Mouse (Mus musculus) heart, embryonic 13.5 days (tissue): ENCODE data around the gene Igsf3. TPM values are rescaled to one million over a fixed set of nuclear protein-coding genes. Genes with fewer than 3 reads are reported as not detected.

ENCODE experiments used
- ATAC-seq: fragments of 200-750 bp; cut with Nextera tagmentation; 2 replicates; pipeline ENCODE4 v1.8.0; 2017; ENCODE audit warnings: moderate TSS enrichment; ENCODE audit not compliant: insufficient number of reproducible peaks, low FRiP score, low TSS enrichment; ENCODE audit errors: extremely low read depth
- H3K27ac ChIP-seq: fragments of 300-500 bp; sonication (generic); replicated peaks from 2 replicates; pipeline ENCODE4 v1.5.1; 2015; ENCODE audit warnings: moderate library complexity, mild to moderate bottlenecking, inconsistent platforms
- H3K27me3 ChIP-seq: fragments of 300-500 bp; sonication (generic); replicated peaks from 2 replicates; pipeline ENCODE4 v1.6.1; 2015; ENCODE audit warnings: mild to moderate bottlenecking, inconsistent platforms
- H3K36me3 ChIP-seq: fragments of 300-500 bp; sonication (generic); 2 replicates; pipeline ENCODE4 v1.6.1; 2015; ENCODE audit warnings: mild to moderate bottlenecking, inconsistent platforms
- H3K4me1 ChIP-seq: fragments of 300-500 bp; sonication (generic); 2 replicates; pipeline ENCODE4 v1.6.1; 2015; ENCODE audit warnings: inconsistent platforms
- H3K4me2 ChIP-seq: fragments of 300-500 bp; sonication (generic); 2 replicates; pipeline ENCODE4 v1.6.1; 2015; ENCODE audit warnings: inconsistent platforms, mild to moderate bottlenecking, moderate library complexity
- H3K4me3 ChIP-seq: fragments of 300-500 bp; sonication (generic); 2 replicates; pipeline ENCODE4 v1.5.1; 2015; ENCODE audit warnings: moderate library complexity, mild to moderate bottlenecking, inconsistent platforms
- H3K9ac ChIP-seq: fragments of 300-500 bp; sonication (generic); 2 replicates; pipeline ENCODE4 v1.6.1; 2015; ENCODE audit warnings: inconsistent platforms, mild to moderate bottlenecking, moderate library complexity
- H3K9me3 ChIP-seq: fragments of 300-500 bp; sonication (generic); 2 replicates; pipeline ENCODE4 v1.6.1; 2016; ENCODE audit warnings: inconsistent platforms
- WGBS: fragments of 180-500 bp; shearing (Covaris S2); methylation state at CpG from one replicate; pipeline ENCODE4 v1.1.7; 2015; ENCODE audit warnings: mixed read lengths; 5-methylcytosine and 5-hydroxymethylcytosine counted together
- polyA plus RNA-seq: library from polyadenylated mRNA; unstranded; fragments of >200 nt; fragmentation: Nextera tagmentation; extraction: Ambion mirVana; gene quantifications from 2 replicates; pipeline ENCODE4 v1.2.1, GENCODE M21; 2015

Igsf3 gene
- 40.1 and 41.9 TPM in 2 replicates for polyA plus RNA-seq

- H3K9ac ChIP-seq = peak within 1 kb of the TSS; percentile 96
- H3K4me1 ChIP-seq = peaks cover 39% of the 10 kb centered on the region
- no peaks in the 10 kb centered on the region; the same call in 1 of the 2 replicates for H3K27me3 ChIP-seq
- ATAC-seq = peak; percentile 84
- no peaks in the 10 kb centered on the region for H3K36me3 ChIP-seq
- peak within 1 kb of the TSS; percentile 93 for H3K4me3 ChIP-seq
- 4% methylated on average over 47 of the region's 56 CpGs for WGBS
- H3K9me3 ChIP-seq = no peaks in the 10 kb centered on the region
- peak within 1 kb of the TSS; percentile 87 for H3K27ac ChIP-seq
- peak within 1 kb of the TSS; percentile 96 for H3K4me2 ChIP-seq
Measured at GRCm38 (mm10) chr3:101376538-101377247, at the start of gene Igsf3. Gene Igsf3 (plus strand): TSS chr3:101377083.

- H3K27ac ChIP-seq = no peak overlapping the region
- ATAC-seq = no peak
- 63% methylated on average over 2 of the region's 2 CpGs for WGBS
Measured at GRCm38 (mm10) chr3:101327248-101327647, 49.6 kb upstream of the Igsf3 start.

GRCm38 (mm10) chr3:101328617-101329016 lies 48.3 kb upstream of the Igsf3 start:
- Histone ChIP-seq H3K9me3 (0 out of 2 replicates have a peak, but pooled peaks cover 4% of the 10 kb centered on the region), H3K27me3 (no peaks in the 10 kb centered on the region), H3K4me3 (no peak overlapping the region), H3K27ac (no peak overlapping the region), H3K4me2 (no peak overlapping the region), H3K4me1 (0 out of 2 replicates have a peak, but pooled peaks cover 8% of the 10 kb centered on the region), H3K9ac (no peak overlapping the region), H3K36me3 (no peaks in the 10 kb centered on the region)
- WGBS = 79% methylated on average over 7 of the region's 7 CpGs
- no peak for ATAC-seq

More at GRCm38 (mm10) chr3:101327248-101327647, 49.6 kb upstream of the Igsf3 start:
- Histone ChIP-seq H3K4me3 (no peak overlapping the region), H3K4me1 (0 out of 2 replicates have a peak, but pooled peaks cover 11% of the 10 kb centered on the region), H3K4me2 (no peak overlapping the region), H3K9me3 (0 out of 2 replicates have a peak, but pooled peaks cover 4% of the 10 kb centered on the region), H3K9ac (no peak overlapping the region), H3K36me3 (no peaks in the 10 kb centered on the region), H3K27me3 (no peaks in the 10 kb centered on the region)

GRCm38 (mm10) chr3:101343199-101343924 lies 33.5 kb upstream of the Igsf3 start:
- WGBS = 92% methylated on average over 9 of the region's 9 CpGs
- no peak for ATAC-seq
- Histone ChIP-seq H3K36me3 (no peaks in the 10 kb centered on the region), H3K4me2 (no peak overlapping the region), H3K9ac (no peak overlapping the region), H3K27me3 (no peaks in the 10 kb centered on the region), H3K27ac (no peak overlapping the region), H3K4me1 (peaks cover 5% of the 10 kb centered on the region), H3K9me3 (peaks cover 5% of the 10 kb centered on the region), H3K4me3 (no peak overlapping the region)

DNA sequence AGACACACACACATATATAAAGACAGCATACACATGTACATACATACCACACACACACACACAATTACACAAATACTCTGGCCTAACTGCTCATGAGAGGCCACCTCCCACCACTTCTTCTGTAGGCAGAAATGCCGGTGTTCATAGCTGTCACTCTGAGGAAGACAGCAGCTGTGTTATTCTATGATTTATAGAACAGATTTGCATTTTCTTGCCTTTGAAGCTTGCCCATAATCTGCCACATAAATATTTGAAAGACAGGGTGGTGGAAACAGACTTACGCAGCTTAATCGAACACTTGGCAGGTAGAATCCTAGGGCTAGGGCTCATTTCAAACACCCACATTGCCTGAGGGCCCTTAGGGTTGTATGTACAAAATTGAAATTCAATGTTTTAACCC lies 32.6 kb upstream of the Igsf3 start:
- Histone ChIP-seq H3K36me3 (no peaks in the 10 kb centered on the region), H3K4me1 (peaks cover 14% of the 10 kb centered on the region), H3K9ac (no peak overlapping the region), H3K4me2 (no peak overlapping the region), H3K9me3 (peaks cover 5% of the 10 kb centered on the region), H3K27me3 (no peaks in the 10 kb centered on the region), H3K4me3 (no peak overlapping the region), H3K27ac (no peak overlapping the region)
- 85% methylated on average over 3 of the region's 3 CpGs for WGBS
- no peak for ATAC-seq

DNA sequence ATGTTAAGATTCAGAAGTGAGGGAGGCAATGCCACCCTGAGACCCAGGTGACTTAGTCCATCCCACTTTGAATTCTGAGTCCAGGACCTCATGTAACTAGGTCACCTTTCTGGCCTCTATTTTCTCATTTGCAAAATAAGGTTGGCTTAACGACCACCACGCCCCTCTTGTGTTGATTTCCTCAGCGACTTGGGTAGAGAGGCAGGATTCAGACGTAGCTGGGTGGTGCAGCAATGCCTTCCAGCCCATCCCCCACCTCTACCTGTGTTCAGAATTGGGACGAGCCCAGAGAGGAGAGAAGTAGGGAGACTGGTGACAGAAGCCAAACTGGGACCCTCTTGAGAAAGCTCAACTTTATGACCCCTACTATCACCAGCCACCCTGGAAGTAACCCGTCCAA lies 31.6 kb upstream of the Igsf3 start:
- WGBS = 57% methylated on average over 6 of the region's 6 CpGs
- no peak for ATAC-seq
- H3K4me1 ChIP-seq = peaks cover 21% of the 10 kb centered on the region
- no peak overlapping the region for H3K9ac ChIP-seq
- no peaks in the 10 kb centered on the region for H3K36me3 ChIP-seq
- no peak overlapping the region for H3K4me3 ChIP-seq
- H3K4me2 ChIP-seq = no peak overlapping the region
- H3K27me3 ChIP-seq = no peaks in the 10 kb centered on the region
- H3K9me3 ChIP-seq = peaks cover 5% of the 10 kb centered on the region
- no peak overlapping the region for H3K27ac ChIP-seq

DNA sequence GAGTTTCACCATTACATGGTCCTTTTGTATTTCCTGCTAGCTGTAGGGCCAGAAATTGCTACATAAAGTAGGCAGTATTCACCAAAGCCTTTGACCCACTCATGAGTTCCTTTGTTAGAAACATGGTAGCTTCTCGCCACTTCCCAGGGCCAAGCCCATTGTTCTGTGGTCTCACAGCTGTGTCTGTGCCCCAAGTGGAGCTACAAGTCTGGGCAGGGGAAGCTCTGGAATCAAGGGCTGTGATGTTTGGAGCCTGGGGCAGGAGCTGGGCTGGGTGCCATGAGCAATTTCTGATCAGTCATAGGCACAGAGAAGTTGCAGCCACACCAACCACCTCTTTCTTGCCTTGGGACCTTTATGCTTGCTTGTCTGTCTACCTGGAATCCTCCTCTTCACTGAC lies 30.1 kb upstream of the Igsf3 start:
- Histone ChIP-seq H3K9me3 (peaks cover 5% of the 10 kb centered on the region), H3K27me3 (no peaks in the 10 kb centered on the region), H3K27ac (no peak overlapping the region), H3K4me3 (no peak overlapping the region), H3K9ac (no peak overlapping the region), H3K36me3 (no peaks in the 10 kb centered on the region), H3K4me1 (peaks cover 21% of the 10 kb centered on the region), H3K4me2 (no peak overlapping the region)
- ATAC-seq = no peak
- WGBS = 82% methylated on average over 1 of the region's 1 CpGs

GRCm38 (mm10) chr3:101348501-101349161 lies 28.3 kb upstream of the Igsf3 start:
- H3K9ac ChIP-seq = 0 out of 2 replicates have a peak overlapping the region, but pooled peaks have one; percentile 24
- no peak overlapping the region for H3K27ac ChIP-seq
- 0 out of 2 replicates have a peak, but pooled peaks cover 5% of the 10 kb centered on the region for H3K9me3 ChIP-seq
- peaks cover 21% of the 10 kb centered on the region for H3K4me1 ChIP-seq
- H3K4me3 ChIP-seq = no peak overlapping the region
- peak overlapping the region; percentile 22; the same call in 1 of the 2 replicates for H3K4me2 ChIP-seq
- no peaks in the 10 kb centered on the region for H3K27me3 ChIP-seq
- ATAC-seq = no peak
- no peaks in the 10 kb centered on the region for H3K36me3 ChIP-seq
- WGBS = 26% methylated on average over 9 of the region's 9 CpGs

- Histone ChIP-seq H3K9me3 (0 out of 2 replicates have a peak, but pooled peaks cover 5% of the 10 kb centered on the region), H3K9ac (no peak overlapping the region), H3K4me3 (no peak overlapping the region), H3K4me1 (peaks cover 28% of the 10 kb centered on the region), H3K27ac (no peak overlapping the region), H3K36me3 (no peaks in the 10 kb centered on the region), H3K27me3 (no peaks in the 10 kb centered on the region), H3K4me2 (no peak overlapping the region)
- no peak for ATAC-seq
- WGBS = 59% methylated on average over 6 of the region's 6 CpGs
Measured at GRCm38 (mm10) chr3:101349542-101350307, 27.2 kb upstream of the Igsf3 start.

DNA sequence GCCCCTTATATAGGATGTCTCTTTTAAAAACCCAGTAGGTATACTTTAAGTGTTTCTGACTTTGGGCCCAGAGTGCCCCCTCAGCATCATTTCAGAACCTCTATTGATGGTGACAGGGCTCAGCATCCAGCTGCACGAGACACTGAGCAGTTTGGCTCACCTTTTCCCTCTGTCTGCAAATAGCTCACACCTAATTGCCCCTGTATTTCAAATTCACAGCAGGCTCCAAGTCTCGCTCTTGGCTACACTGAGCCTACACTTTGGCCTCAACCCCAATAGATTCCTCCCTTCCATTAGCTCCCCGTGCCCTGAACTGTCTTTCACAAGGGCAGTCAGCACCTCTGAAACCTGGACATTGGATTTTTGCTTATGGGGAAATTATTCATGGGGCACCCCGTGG lies 26.5 kb upstream of the Igsf3 start:
- ATAC-seq = no peak
- no peak overlapping the region for H3K9ac ChIP-seq

More for the DNA sequence above, 26.5 kb upstream of the Igsf3 start:
- Histone ChIP-seq H3K4me2 (no peak overlapping the region), H3K4me3 (no peak overlapping the region), H3K36me3 (no peaks in the 10 kb centered on the region), H3K27ac (no peak overlapping the region), H3K4me1 (peaks cover 35% of the 10 kb centered on the region), H3K27me3 (no peaks in the 10 kb centered on the region), H3K9me3 (0 out of 2 replicates have a peak, but pooled peaks cover 5% of the 10 kb centered on the region)
- 59% methylated on average over 4 of the region's 4 CpGs for WGBS
